Mouse (Mus musculus) urinary bladder, postnatal 4 days (tissue): ENCODE results near the gene Slamf7.
"Not testable (repeated sequence)": the region's sequence is repeated elsewhere in the genome, so short reads cannot be mapped to it uniquely, and the experiment has no call there.

Source experiments
- DNase-seq, 2 experiments: peaks; one replicate each; pipeline ENCODE4 v3.0.0; 2021 to 2022; ENCODE audit warnings: low spot score in 2 of 2

Gene Slamf7

DNA sequence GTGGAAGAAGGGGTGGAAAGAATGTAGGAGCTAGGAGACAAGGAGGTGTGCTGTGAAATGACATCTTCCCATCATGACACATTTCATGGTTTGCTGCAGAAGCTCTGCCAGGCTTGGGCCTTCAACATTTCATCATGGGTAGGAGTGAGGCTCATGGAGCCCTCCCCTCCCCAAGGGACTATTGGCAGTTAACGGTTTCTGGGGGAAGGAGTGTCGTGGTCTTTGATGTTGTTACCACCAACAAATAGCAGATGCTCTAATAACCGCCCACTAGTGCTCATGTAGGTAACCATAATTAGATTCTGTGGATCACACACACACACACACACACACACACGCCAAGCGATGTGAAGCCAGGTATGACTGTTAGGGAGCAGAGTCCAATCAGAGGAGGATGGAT is at the start of gene Slamf7:
Gene Slamf7 (minus strand): TSS at position 302 of the 400 bp plus-strand sequence.
- DNase-seq = no peak

DNA sequence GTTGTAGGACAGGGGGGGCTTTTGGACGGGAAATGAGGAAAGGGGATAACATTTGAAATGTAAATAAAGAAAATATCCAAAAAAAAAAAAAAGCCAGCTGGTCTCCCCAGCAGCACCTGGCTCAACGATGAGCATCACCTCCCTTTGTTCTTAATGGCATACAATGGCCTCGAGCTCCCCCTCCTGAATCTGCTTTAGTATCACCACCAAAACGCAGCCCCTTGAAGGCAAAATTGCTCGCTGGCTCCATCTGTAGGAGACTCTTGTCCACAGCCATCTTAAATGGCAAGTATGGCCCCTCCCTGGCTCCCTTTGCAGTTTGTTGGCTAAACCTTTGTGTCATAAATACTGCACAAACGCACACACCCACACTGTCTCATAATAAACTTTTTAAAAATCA is 46.1 kb upstream of the Slamf7 start:
- DNase-seq = no peak

DNA sequence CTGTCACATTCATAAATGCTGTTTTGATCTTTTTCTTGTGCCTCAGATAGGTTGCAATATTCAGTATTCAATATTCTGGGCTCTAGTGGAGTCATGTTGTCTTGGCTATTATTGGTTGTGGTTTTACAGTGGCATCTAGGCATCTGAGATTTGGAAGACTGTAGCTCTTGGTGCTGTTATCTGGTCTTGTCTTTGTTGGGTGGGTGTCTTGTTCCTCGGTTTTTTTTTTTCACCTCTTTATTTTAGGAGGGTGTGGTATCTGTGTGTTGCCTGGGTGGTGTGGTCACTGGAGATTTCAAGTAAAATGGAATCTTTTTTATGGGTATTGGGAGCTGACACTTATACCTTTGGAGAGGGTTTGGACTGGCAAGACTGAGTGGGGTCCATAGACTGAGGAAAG is 41.1 kb upstream of the Slamf7 start:
- no peak for DNase-seq

DNA sequence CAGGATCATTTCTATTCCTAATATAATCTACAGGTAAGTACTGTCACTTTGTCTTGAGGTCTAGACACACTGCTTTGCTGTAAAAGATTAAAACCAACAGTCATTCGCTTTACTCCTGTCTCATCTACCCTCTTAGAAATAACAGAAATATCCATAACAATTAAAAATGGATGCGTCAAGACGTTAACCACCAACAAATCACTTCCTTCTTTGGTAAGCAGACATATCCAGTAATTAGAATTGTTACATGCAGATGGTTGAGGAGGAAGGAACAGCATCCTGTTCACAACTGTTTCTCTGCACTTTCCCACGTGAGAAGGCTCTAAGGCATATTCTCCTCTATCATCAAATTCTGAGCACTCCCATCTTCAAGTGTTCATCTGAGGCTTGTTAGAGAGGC is 34.5 kb upstream of the Slamf7 start:
- DNase-seq = no peak

DNA sequence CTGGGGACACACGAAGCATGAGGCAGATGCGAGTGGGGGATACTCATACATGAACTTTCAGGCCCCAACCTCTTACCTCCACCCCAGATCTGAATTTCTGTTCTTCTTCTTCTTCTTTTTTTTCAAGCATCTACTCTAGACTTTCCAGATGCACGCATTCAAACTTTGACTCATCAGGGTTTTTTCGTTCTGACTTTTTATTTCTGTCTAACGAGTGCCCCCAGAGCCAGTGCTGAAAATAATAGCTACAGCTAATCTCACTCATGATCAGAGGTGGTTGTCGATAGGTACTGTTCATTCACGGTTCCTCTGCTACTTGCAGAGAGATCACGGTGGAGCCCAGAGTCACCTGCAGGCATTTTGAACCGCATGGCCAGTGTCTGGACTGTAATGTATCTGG is 32.1 kb upstream of the Slamf7 start:
- DNase-seq = no peak

DNA sequence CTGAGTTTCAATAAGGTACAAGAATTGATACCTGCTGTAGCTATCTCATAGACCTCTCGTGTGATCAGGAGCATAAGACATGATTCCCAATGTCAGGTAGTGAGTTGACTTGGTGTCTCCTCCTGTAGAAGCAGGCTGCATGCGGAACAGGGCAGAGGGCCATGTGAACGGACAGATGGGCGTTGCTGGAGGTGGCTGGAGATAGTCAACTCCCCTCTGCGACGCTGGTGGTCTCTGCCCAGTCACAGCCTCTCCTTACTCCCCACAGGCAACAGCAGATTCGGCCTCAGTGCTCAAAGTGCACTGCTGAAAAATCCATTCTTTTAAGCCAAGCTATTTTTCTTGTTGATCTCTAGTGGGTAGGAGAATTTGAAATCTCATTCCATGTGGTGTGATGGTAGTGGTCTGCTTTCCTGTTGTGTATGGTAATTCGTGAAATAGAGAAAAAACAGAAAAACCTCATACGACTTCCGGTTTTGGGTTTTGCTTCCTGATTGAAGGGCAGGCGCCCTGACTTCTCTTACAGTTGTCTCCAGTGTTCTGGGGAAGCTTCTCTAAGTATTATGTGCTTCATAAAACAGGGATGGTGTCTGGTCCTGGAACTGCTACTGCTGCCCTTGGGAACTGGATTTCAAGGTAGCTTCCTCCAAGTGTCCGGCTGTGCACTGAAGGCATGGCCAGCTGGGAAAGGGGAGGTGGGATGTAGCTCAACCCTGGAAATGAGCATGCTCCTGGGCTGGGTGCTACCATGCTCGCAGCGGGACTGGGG is 28.9 kb upstream of the Slamf7 start, which contains the start of gene Cd48:
Gene Cd48 (plus strand): TSS at position 479 of the 769 bp plus-strand sequence.
- DNase-seq = no peak

DNA sequence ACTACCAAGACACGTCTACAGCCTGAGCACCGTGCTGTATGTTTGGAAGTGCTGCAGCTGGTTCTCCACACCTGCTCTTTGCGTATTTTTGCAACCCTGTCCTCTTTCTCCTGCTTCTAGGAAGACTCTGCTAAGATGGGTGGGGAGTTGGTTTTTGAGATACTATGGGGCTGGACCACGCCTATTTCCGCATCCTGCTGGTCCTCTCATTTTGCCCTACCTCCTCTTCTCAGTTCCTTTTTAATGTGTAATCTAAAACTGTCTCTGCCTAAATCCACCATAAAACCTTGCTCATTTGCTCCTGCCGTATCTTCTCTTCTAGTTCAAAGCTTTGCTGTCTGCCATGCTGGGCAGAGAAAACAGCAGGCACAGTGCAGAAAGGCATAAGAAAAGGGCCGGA is 28.2 kb upstream of the Slamf7 start:
- no peak for DNase-seq

DNA sequence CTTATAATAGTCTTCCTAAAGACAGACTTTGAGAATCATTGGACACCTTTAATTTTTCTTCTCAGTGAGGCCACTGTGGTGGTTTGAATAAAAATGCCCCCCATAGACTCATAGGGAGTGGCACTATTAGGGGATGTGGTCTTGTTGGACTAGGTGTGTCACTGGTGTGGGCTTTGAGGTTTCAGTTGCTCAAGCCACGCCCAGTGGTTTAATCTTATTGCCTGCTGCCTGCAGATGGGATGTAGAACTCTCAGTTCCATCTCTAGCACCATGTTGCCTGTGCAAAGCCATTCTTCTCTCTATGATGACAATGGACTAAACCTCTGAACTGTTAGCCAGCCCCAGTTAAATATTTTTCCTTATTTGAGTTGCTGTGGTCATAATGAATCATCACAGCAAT is 24.9 kb upstream of the Slamf7 start:
- no peak for DNase-seq

DNA sequence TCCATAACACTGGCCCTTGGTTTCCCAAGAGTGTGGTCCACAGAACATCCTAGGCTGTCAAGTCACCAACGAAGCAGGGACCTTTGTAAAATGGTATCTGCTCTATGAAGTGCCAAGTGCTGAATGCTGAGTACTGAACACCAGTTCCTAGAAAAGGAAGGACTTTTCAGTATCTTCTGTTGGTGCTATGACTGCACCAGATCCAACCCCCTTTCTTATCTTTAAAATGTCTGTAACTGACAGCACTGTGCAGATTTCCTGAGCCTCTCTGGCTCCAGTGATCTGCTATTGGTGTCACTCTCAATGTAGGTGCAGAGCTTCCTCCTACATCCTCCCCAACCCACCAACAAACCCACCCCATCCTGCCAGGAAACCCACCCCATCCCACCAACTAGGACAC is 21.6 kb upstream of the Slamf7 start:
- no peak for DNase-seq

DNA sequence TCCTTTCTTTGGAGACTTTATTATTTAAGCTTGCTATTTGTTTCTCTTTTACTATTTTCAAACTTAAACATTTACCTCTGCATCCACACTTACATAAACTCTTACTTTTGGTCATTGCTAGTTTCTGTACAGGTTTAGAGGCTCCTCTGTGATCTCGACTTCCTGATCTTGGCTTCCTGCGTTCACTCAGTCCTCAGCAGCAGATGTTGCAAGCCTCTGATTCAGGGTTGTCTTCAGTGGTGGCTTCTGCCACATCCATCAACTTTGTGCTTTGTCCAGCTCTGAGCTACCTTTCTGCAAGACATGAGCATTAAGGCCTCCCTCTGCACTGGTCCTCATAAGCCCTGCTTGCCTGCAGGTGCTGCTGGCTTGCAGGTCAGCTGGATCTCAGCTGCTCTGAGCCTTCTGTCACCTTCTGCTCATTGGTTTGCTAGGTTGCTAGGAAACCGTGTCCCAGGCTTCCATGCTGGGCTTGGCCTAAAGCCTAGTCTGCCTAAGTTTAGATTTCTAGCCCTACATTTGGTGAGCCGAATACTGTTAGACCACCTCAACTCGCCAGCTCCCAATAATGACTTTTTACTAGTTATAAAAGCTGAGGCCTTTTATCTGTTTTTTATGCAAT is 20.1 kb upstream of the Slamf7 start:
- DNase-seq = no peak

DNA sequence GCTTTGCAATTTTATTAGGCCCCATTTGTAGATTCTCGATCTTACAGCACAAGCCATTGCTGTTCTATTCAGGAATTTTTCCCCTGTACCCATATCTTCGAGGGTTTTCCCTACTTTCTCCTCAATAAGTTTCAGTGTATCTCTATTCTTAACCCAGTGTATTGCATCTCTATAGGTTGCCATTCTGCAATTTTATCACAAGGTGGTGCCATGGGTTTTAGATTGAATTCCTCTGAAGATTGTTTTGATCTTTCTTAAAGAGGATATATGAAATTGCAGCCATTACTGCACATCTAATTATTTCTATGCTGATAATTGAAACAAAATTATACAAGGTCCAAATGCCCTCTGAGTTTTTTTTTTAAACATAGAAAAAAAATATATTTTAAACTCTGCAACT is 19.6 kb upstream of the Slamf7 start:
- not testable (repeated sequence) for DNase-seq

DNA sequence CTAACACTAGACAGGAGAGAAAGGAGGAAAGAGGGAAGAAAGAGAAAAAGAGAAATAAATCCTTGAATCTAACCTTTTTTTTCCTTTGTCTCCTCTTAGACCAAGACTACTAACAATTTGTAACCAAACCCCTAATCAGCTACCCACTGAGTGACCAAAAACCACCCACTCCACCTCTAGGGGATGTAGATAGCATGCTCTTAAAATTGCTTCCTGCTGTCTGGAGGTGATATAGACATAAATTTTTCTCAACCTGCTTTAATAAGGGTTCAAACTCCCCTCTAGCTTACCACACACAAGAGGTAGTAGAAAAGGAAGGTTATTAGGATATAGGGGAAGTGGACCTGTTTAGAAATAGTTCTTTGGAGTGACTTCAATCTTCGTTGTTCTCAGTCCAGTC is 14.3 kb upstream of the Slamf7 start:
- no peak for DNase-seq

DNA sequence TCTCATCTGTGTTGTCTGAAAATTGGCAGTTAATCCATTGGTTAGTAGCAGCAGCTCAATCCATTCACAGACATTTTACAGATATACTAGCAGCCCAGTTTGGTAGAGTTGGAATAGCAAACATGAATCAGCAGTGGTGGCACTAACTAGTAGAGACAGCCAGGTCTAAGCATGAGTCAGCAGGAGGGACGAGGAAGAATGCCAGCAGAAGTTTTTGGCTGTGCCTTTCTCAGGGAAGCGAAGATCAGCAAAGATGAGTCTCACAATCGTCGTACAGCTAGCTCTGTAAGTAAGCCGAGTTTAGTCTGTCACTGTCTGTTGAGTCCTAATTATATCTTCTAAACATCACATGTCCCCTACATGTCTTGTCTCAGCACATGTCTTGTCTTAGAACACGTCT is 13.5 kb upstream of the Slamf7 start:
- DNase-seq = no peak

DNA sequence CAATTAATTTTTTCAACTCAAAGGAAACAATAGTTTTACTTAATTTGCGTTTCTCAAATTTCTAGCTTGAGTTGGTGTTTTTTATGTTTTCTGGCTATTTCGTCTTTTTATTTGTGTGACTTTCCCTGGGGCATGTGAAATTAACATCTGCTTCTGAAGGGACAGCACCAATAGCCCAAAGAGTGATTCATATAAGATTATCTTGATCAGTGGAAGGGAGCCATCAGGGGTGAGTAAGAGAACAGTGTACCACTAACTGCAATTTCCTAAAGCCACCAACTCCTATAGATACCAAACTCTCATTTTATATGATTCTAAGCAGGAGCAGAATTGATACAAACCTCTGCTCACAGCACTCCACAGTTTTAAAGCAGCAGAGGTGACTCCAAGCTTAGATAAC is 10.9 kb upstream of the Slamf7 start:
- no peak for DNase-seq

DNA sequence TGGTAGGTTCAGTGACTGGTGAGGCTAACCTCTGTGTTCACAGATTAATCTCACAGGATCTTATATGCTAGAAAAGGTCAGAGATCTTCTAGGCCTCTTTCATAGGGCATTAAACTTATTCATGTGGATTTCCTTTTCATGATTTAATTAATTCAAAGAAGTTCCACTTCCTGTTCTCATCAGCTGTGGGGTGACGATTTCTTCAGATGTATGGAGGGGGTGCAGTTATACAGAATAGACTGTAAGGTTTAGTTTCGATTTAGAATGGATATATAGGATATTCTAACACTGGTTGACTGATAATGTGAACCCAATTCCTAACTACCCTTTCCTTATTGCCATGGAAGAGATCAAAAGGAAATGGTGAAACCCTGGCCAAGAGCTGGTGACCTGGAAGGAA is 8.6 kb upstream of the Slamf7 start:
- DNase-seq = no peak

DNA sequence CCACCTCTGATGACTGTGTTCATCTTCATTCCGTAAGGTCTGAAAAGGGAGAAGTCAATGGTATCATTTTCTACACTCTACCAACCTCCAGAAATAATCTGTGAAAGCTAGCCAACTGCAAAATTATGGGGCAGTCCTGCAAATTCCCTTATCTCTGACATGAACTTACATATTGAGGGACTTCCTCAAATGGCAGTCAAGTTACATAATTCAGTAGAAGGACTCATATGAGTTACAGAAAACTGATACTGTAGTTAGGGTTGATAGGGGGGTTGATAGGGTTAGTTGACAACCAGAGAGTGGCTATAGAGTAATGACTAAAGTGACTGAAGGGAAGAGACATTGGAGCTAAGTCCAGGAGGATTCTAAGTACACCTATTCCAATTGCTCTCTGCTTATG is 7.6 kb upstream of the Slamf7 start:
- no peak for DNase-seq

DNA sequence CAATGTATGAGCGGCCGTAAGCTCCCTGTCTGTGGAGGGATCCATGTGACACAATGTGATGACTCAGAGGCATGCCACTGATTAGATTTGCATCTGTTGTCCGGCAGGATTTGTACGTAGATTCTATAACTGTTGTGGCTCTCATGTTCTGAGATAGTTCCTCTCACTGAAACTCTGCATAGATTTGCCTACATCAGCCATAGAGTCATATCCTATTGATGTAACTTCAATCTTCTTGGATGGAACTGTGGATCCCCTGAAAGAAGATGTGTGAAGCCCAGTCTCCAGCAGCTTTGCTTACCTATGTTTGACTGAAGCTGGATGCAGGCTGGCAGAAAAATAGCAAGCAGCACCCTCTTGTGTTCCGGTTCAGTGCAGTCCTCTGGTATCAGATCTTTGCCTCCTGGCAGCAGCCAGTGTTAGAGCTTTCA is 5.7 kb upstream of the Slamf7 start:
- DNase-seq = no peak

DNA sequence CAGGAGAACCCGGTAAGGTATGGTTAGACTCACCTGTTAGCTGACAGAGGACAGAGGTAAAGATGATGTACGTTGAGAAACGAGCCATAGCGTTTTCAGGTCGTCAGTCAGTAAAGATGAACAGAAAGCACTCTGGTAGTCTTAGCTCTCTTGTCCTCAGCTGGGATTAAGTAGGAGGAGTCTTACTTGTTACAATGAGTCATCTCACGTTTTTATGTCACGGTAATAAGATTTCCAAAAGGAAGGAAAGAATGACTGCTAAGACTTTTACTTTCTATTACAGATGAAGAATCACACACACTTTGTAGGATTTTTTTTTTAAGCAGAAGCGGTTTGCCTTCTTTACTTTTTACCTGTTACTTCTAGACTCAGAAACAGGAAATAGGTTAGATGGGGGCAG is 4.0 kb downstream of the Slamf7 start:
- no peak for DNase-seq

DNA sequence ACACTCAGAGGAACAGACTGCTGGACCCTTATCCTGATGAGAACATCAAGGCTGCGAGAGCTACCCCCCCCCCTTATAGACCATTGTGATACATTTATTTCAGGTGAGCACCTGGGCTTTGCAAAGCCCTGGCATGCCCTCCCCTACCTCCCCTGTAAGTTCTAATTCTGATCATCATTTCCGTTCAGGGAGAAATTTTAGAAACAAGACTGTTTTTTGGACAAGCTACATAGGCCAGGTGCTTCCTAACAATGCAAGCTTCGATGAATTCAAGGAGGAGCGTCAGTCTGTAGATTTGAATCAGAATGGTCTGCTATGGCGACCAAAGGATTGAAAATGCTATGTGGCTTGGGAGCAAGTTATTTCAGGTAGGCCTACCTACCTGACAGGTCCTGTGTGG is 5.1 kb downstream of the Slamf7 start:
- no peak for DNase-seq

DNA sequence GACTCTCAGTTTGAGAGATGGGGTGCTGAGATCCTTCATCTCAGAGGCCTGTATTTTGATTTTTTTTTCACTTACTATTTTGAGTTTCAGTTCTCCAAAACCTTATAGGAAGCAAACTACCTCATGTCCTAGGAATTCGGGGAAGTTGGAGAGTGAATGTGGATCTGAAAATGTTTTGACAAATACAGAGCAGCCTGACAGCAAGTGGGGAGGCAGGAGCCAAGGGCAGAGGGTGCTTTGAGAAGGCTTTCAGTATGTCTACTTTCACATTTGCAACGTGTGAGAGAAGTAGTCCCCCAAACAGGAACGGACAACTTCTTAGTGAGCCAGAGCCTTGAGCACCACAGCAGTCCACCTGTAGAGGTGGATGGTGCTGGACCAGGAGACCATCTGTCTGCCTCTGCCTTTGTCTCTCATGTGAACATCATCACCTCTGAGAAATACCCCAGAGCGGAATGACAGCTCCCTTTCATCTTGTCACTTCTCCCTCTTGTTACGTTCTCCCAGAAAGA is 6.3 kb downstream of the Slamf7 start:
- no peak for DNase-seq

DNA sequence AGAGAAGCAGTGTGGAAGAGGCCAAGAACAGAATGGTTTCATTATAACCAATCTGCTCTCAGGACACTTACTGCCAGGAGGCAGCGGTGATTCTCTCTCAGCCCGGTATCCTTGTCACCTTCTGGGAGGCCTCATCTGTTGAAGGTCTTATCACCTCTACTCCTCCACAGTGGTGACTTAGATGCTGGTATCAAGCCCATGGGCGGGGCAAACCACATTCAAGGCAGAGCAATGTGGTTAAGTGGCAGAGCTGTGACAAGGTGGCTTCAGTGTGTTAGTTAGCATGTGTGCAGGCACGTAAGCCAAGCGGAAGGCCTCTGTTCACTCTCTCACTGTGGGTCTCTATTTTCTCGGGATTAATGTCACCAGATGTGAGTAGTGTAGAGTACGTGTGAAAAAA is 9.2 kb downstream of the Slamf7 start:
- DNase-seq = no peak

DNA sequence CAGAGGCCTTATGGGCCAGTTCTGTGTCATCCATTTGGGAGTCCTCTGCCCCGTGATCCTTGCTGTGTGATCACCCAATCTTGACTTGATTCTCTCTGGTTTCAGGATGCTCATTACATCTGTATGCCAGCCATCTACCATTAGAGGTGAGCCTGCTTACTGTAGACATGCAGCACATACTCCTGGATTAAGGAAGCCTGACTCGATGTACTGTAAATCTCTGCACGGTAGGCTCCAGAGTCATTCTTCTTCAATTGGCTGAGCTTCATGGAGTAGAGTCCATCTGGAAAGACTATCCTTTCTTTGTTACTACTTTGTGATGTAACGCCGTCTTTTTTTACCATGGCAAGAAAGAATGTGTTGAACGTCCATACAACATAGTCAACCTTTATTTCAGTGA is 12.0 kb downstream of the Slamf7 start:
- DNase-seq = no peak

DNA sequence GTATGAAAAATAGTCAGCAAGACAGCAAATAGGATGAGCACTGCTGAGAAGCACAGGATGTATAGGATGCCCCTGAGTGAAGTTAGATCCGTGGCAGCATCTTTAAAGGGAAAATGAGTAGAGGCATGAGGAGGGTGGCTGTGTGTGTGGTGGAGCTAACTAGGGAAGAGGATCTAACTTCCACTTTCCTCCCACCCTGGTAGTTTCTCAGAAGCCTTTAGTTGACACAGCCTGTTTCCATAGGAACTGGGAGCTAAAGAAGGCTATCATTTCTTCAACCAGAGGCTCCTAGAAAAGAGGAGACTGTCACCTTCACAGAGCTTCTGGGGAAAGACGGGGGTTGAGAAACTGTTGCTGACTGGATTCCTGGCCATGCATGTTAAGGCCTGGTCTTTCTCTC is 14.1 kb downstream of the Slamf7 start:
- DNase-seq = no peak
